Mouse (Mus musculus) heart, embryonic 16.5 days (tissue): ENCODE results near the gene Slc12a3. TPM values are rescaled to one million over a fixed set of nuclear protein-coding genes. Genes with fewer than 3 reads are reported as not detected.
A peak's percentile ranks its signal among the peaks of the same experiment; 100 is the strongest.

Experiments
- ATAC-seq: fragments of 200-750 bp; cut with Nextera tagmentation; replicated peaks from 2 replicates; pipeline ENCODE4 v1.8.0; 2017; ENCODE audit warnings: moderate number of reproducible peaks; ENCODE audit not compliant: insufficient read depth, low FRiP score; ENCODE audit errors: extremely low read depth
- H3K27ac ChIP-seq: fragments of 300-500 bp; sonication (generic); 2 replicates; pipeline ENCODE4 v1.5.1; 2014; ENCODE audit warnings: mild to moderate bottlenecking, low read length, control low read depth, moderate library complexity
- H3K27me3 ChIP-seq: fragments of 300-500 bp; sonication (generic); 2 replicates; pipeline ENCODE4 v1.6.1; 2014; ENCODE audit warnings: low read length, mixed read lengths; ENCODE audit not compliant: control insufficient read depth, insufficient read depth
- H3K36me3 ChIP-seq: fragments of 300-500 bp; sonication (generic); 2 replicates; pipeline ENCODE4 v1.6.1; 2014; ENCODE audit not compliant: control insufficient read depth, insufficient read depth
- H3K4me1 ChIP-seq: fragments of 300-500 bp; sonication (generic); 2 replicates; pipeline ENCODE4 v1.6.1; 2014; ENCODE audit warnings: low read length, mixed read lengths; ENCODE audit not compliant: control insufficient read depth, insufficient read depth
- H3K4me2 ChIP-seq: fragments of 300-500 bp; sonication (generic); 2 replicates; pipeline ENCODE4 v1.6.1; 2014; ENCODE audit warnings: low read depth, mild to moderate bottlenecking, control low read depth, low read length
- H3K4me3 ChIP-seq: fragments of 300-500 bp; sonication (generic); 2 replicates; pipeline ENCODE4 v1.5.1; 2014; ENCODE audit warnings: mild to moderate bottlenecking, control low read depth, low read length
- H3K9ac ChIP-seq: fragments of 300-500 bp; sonication (generic); 2 replicates; pipeline ENCODE4 v1.6.1; 2014; ENCODE audit warnings: low read length, control low read depth
- H3K9me3 ChIP-seq: fragments of 300-500 bp; sonication (generic); replicated peaks from 2 replicates; pipeline ENCODE4 v1.6.1; 2016; ENCODE audit warnings: low read length; ENCODE audit not compliant: control insufficient read depth
- WGBS: fragments of 180-500 bp; shearing (Covaris S2); extraction: QIAGEN DNeasy Blood & Tissue Kit; methylation state at CpG from one replicate; pipeline ENCODE4 v1.1.7; 2014; 5-methylcytosine and 5-hydroxymethylcytosine counted together
- microRNA counts: library from miRNA; unstranded; fragments of <30 nt; microRNA quantifications from one replicate; lab custom pipeline; 2016
- microRNA-seq: library from miRNA; unstranded; fragments of <30 nt; microRNA quantifications from one replicate; pipeline ENCODE4, GENCODE M21; 2017
- polyA plus RNA-seq: library from polyadenylated mRNA; unstranded; fragments of >200 nt; fragmentation: Nextera tagmentation; extraction: Ambion mirVana; gene quantifications from 2 replicates; pipeline ENCODE4 v1.2.1, GENCODE M21; 2015

Gene Slc12a3
- polyA plus RNA-seq, 1 experiment from 2014 or later = not detected

DNA sequence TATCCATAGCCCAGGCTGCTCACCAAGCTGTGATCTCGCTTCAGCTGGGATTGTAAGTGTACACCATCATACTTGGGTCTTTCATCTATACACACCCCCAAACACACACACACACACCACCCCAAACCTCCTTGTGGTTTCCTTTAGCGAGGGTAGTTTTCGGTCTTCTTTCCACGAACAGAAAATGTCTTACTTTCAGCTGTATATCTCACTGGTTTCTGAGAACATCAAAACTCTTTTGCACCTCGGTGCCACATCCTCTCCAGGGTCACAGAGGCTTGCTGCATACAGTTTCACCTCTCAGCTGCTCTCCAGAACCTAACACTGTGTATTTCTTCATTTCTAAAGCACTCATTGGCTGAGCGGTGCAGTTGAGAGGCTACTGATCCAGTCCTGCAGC is 84.5 kb downstream of the Slc12a3 start:
- Histone ChIP-seq H3K9me3 (no peaks in the 10 kb centered on the region), H3K4me3 (no peak overlapping the region), H3K4me1 (peaks cover 6% of the 10 kb centered on the region), H3K27ac (no peak overlapping the region; the same call in 1 of the 2 replicates), H3K9ac (no peak overlapping the region), H3K4me2 (no peak overlapping the region), H3K36me3 (no peaks in the 10 kb centered on the region), H3K27me3 (no peaks in the 10 kb centered on the region)
- 68% methylated on average over 6 of the region's 6 CpGs for WGBS
- ATAC-seq = peak; percentile 57

- H3K4me1 ChIP-seq = no peaks in the 10 kb centered on the region
- 62% methylated on average over 2 of the region's 2 CpGs for WGBS
- H3K9me3 ChIP-seq = no peaks in the 10 kb centered on the region
- H3K27ac ChIP-seq = no peak overlapping the region
- H3K9ac ChIP-seq = no peak overlapping the region
- no peaks in the 10 kb centered on the region for H3K27me3 ChIP-seq
- H3K4me2 ChIP-seq = no peak overlapping the region
- H3K4me3 ChIP-seq = no peak overlapping the region
- no peak for ATAC-seq
- no peaks in the 10 kb centered on the region for H3K36me3 ChIP-seq
Observed at GRCm38 (mm10) chr8:94415218-94415617, 86.2 kb downstream of the Slc12a3 start.

MicroRNAs encoded within 50 kb of the gene (microRNA counts, 519-probe panel; counts per million panel counts)
- 2,493 counts per million, percentile 59 among the panel's probes with 10 or more counts for microRNA mmu-miR-138 (lab: Ali Mortazavi, UCI)

Small RNA genes lying within 50 kb of the gene (microRNA-seq; reads per million reads assigned to microRNA genes)
- 87.0 reads per million, percentile 49 among the genes with 10 or more reads in this experiment for gene Mir138-2

Other genes starting within 250 kb of the Slc12a3 start
- 9.8 and 12.4 TPM in 2 replicates for gene Bbs2, start 230.3 kb upstream of the Slc12a3 start, polyA plus RNA-seq
- gene Mt4, start 192.0 kb upstream of the Slc12a3 start, polyA plus RNA-seq = not detected in 2 replicates
- gene Mt3, start 176.6 kb upstream of the Slc12a3 start, polyA plus RNA-seq = 57.4 and 68.9 TPM in 2 replicates
- gene Mt2, start 156.5 kb upstream of the Slc12a3 start, polyA plus RNA-seq = 58.8 and 59.5 TPM in 2 replicates
- gene Mt1, start 150.1 kb upstream of the Slc12a3 start, polyA plus RNA-seq = 662 and 667 TPM in 2 replicates
- 58.9 and 60.3 TPM in 2 replicates for gene Nup93, start 114.6 kb upstream of the Slc12a3 start, polyA plus RNA-seq
- 107 and 120 TPM in 2 replicates for gene Herpud1, start 57.2 kb downstream of the Slc12a3 start, polyA plus RNA-seq
- gene Nlrc5, start 105.2 kb downstream of the Slc12a3 start, polyA plus RNA-seq = 0.51 and 1.1 TPM in 2 replicates
- 5.4 and 5.8 TPM in 2 replicates for gene Cpne2, start 203.8 kb downstream of the Slc12a3 start, polyA plus RNA-seq